Mouse (Mus musculus) liver, adult 2 months (tissue): ENCODE measurements around the gene Stxbp6. TPM values are rescaled to one million over a fixed set of nuclear protein-coding genes. Genes with fewer than 3 reads are reported as not detected.

ENCODE experiments used
- DNase-seq: peaks from one replicate; pipeline ENCODE4 v3.0.0-alpha.2; 2011; ENCODE audit warnings: low read depth, low spot score; ENCODE audit errors: extremely low read depth
- H3K27ac ChIP-seq: fragments of 200-500 bp; replicated peaks from 2 replicates; pipeline ENCODE4 v1.5.1; 2012; ENCODE audit warnings: low read depth, mild to moderate bottlenecking, control low read depth, inconsistent platforms, low read length; ENCODE audit not compliant: insufficient read depth
- H3K27me3 ChIP-seq: fragments of 200-500 bp; 2 replicates; pipeline ENCODE4 v1.6.1; 2012; ENCODE audit warnings: mild to moderate bottlenecking, moderate library complexity, low read length, inconsistent platforms; ENCODE audit not compliant: control insufficient read depth, insufficient read depth
- H3K36me3 ChIP-seq: fragments of 200-500 bp; 2 replicates; pipeline ENCODE4 v1.6.1; 2012; ENCODE audit warnings: low read length, inconsistent platforms; ENCODE audit not compliant: control insufficient read depth, insufficient read depth
- H3K4me1 ChIP-seq: fragments of 200-500 bp; 2 replicates; pipeline ENCODE4 v1.6.1; 2011; ENCODE audit warnings: low read length; ENCODE audit not compliant: control insufficient read depth, insufficient read depth
- H3K4me3 ChIP-seq: fragments of 200-500 bp; 2 replicates; pipeline ENCODE4 v1.5.1; 2011; ENCODE audit warnings: low read depth, mild to moderate bottlenecking, control low read depth, low read length, moderate library complexity; ENCODE audit not compliant: insufficient read depth
- H3K79me2 ChIP-seq: fragments of 200-500 bp; 2 replicates; pipeline ENCODE4 v1.6.1; 2012; ENCODE audit warnings: inconsistent platforms, mild to moderate bottlenecking, low read length, moderate library complexity; ENCODE audit not compliant: control insufficient read depth, insufficient read depth
- H3K9ac ChIP-seq: fragments of 200-500 bp; 2 replicates; pipeline ENCODE4 v1.6.1; 2012; ENCODE audit warnings: low read depth, mild to moderate bottlenecking, control low read depth, inconsistent platforms, low read length
- CTCF ChIP-seq: fragments of 200-500 bp; IDR thresholded peaks from 2 replicates; pipeline ENCODE4 v1.5.1; 2011; ENCODE audit warnings: low read depth, low read length, control low read depth
- POLR2A ChIP-seq: fragments of 200-500 bp; IDR thresholded peaks from 2 replicates; pipeline ENCODE4 v1.6.1; 2011; ENCODE audit warnings: low read length, control low read depth; ENCODE audit not compliant: insufficient read depth; ENCODE audit errors: extremely low read depth
- WGBS: fragments of 180-500 bp; shearing (Covaris S2); methylation state at CpG from one replicate; pipeline ENCODE4 v1.1.7; 2018; 5-methylcytosine and 5-hydroxymethylcytosine counted together
- polyA plus RNA-seq: library from polyadenylated mRNA; depleted of rRNA; stranded (reverse); fragments of >200 nt; gene quantifications from 2 replicates; pipeline ENCODE4 v1.2.3, GENCODE M21; 2012
- total RNA-seq: library from RNA; depleted of rRNA; stranded (reverse); fragments of >200 nt; gene quantifications from 2 replicates; pipeline ENCODE4 v1.2.3, GENCODE M21; 2014

The Stxbp6 gene
- total and polyA plus RNA-seq, 2 experiments = 4.6 to 8.5 TPM

DNA sequence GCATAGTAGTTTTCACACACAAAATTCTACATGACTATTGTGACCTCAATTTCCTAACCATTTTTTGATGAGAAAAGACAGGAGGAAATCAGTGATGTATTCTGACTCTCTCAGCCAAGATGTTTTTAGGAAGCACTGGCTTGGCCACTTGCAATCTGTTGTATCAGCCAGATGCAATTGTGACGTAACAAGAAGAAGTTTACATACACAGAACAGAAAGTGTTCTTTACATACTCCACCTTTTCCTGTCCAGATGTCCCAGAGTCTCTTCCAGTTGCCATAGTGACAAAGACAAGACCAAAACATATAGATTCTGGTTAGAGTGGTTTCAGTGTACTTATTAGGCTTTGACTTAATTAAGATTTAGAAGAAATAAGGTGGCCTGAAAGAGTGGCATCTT lies 7.1 kb upstream of the Stxbp6 start:
- H3K4me1 ChIP-seq = no peaks in the 10 kb centered on the region
- no peaks in the 10 kb centered on the region for H3K27me3 ChIP-seq
- no peak overlapping the region for H3K27ac ChIP-seq
- no peaks in the 10 kb centered on the region for H3K36me3 ChIP-seq
- no peak overlapping the region for H3K9ac ChIP-seq
- no peak overlapping the region for H3K4me3 ChIP-seq
- no peak for TF ChIP-seq POLR2A
- no peak for TF ChIP-seq CTCF
- no peaks in the 10 kb centered on the region for H3K79me2 ChIP-seq
- whole genome bisulfite sequencing = 67% methylated on average over 1 of the region's 1 CpGs
- no peak for DNase-seq

DNA sequence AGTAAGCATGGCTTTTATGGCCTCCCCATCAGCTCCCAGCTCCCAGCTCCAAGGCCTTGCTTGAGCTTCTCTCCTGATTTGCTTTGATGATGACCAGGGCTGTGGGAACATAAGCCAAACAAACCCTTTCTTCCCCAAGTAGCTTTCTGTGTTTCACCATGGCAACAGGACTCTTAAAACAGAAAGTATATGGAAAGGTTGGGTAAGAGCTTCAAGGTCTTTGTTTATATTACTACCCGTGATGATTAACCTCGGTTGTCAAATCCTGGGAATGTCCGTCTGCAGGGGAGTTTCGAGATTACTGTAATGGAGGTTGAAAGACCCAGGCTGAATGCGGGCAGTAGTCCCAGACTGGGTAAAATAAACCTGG lies 6.2 kb upstream of the Stxbp6 start:
- 43% methylated on average over 5 of the region's 5 CpGs for WGBS

DNA sequence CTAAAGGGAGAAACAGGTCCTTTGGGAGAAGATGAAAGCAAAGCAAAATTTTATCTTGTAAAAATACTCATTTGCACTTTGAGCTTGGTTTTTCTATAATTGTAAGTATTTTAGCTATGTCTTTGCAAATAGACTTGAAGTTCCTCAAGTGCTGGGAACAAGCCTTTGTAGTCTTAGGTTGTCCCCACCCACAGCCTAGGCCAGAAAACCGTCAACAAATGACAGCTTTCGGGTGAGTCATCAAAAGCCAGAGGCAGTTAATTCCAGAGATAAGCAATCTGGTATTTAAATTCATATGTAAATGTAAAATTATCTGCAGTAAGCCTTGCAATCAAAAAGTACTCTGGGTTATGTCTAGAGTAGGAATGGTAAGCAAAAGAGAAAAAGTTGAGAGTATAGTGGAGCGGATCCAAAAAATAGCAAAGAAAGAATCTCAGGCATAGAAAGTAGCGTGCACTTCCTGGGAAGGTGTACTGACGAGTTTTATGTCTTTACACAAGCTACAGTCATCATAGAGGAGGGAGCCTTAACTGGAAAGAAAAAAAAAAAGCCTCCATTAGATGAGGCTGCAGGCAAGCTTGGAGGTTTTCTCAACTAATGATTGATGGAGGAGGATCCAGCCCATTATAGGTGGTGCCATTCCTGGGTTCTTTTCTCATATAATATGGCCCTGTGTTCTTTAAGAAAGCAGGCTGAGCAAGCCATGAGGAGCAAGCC lies 5.7 kb upstream of the Stxbp6 start:
- Histone ChIP-seq H3K27me3 (no peaks in the 10 kb centered on the region), H3K79me2 (no peaks in the 10 kb centered on the region), H3K27ac (no peak overlapping the region), H3K4me1 (0 out of 2 replicates have a peak, but pooled peaks cover 1% of the 10 kb centered on the region), H3K36me3 (no peaks in the 10 kb centered on the region), H3K9ac (no peak overlapping the region), H3K4me3 (no peak overlapping the region)
- no peak for DNase-seq
- WGBS = 84% methylated on average over 5 of the region's 5 CpGs
- no peak for TF ChIP-seq POLR2A
- TF ChIP-seq CTCF = no peak

More for the DNA sequence above, 6.2 kb upstream of the Stxbp6 start:
- Histone ChIP-seq H3K79me2 (no peaks in the 10 kb centered on the region), H3K27ac (no peak overlapping the region), H3K27me3 (no peaks in the 10 kb centered on the region), H3K4me3 (no peak overlapping the region), H3K9ac (no peak overlapping the region), H3K4me1 (no peaks in the 10 kb centered on the region), H3K36me3 (no peaks in the 10 kb centered on the region)
- DNase-seq = no peak
- no peak for TF ChIP-seq CTCF
- no peak for TF ChIP-seq POLR2A

DNA sequence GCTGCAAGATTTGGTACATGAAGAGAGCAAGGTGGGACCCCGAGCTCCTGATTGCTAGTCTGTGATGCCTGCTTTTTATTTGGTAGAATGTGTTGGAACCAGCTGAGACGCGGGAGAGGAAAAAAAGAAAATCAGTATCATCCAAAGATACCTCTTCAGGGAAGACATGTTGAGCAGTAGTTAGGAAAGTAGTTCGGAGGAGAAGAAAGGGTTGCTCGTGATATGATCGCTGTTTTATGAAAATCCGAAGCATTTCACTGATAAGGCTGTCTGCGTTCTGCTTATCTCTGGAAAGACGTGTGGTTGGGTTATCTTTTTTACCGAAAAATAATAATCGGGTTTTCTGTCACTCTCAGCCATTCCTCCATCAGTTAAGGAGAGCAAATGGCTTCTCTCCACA lies 1.1 kb upstream of the Stxbp6 start:
- 0 out of 2 replicates have a peak, but pooled peaks cover 1% of the 10 kb centered on the region for H3K4me1 ChIP-seq
- 0 out of 2 replicates have a peak, but pooled peaks cover 3% of the 10 kb centered on the region for H3K79me2 ChIP-seq
- H3K27ac ChIP-seq = no peak overlapping the region
- no peaks in the 10 kb centered on the region for H3K27me3 ChIP-seq
- H3K4me3 ChIP-seq = peak overlapping the region; percentile 26; the same call in 1 of the 2 replicates
- no peak for DNase-seq
- H3K36me3 ChIP-seq = no peaks in the 10 kb centered on the region
- H3K9ac ChIP-seq = no peak overlapping the region
- TF ChIP-seq CTCF = no peak
- TF ChIP-seq POLR2A = no peak
- 61% methylated on average over 11 of the region's 11 CpGs for WGBS

DNA sequence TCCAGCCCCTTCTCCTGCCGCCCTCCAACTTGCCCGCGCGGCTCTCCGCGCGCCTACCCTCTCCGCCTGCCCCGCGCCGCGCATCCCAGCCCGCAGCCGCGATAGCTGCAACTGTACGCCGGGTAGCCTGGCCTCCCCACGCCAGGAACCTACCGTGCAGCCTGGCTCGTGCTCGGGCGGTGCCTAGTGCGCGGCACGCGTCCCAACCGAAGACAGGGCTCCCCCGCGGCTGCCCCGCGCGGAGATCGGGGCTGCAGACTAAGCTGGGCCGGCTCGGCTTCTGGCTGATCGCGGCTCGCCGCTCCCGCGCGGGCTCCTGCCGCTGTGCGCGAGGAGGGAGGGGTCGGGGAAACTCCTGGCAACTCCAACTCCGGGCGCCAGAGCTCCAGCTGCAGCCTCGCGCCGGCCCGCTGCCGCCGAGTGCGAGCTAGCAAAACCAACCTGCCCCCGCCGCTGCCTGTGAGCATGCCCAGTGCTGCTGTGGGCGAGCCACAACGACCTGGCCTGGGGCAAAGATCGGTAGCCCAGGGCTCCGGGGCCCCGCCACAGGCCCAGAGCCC lies 387 bp downstream of the Stxbp6 start:
- Histone ChIP-seq H3K27ac (peak overlapping the region; percentile 94), H3K4me3 (peak overlapping the region; percentile 89), H3K4me1 (peaks cover 6% of the 10 kb centered on the region; the same call in 1 of the 2 replicates), H3K27me3 (no peaks in the 10 kb centered on the region), H3K79me2 (peaks cover 5% of the 10 kb centered on the region; the same call in 1 of the 2 replicates), H3K9ac (peak overlapping the region; percentile 90), H3K36me3 (no peaks in the 10 kb centered on the region)
- WGBS = 1% methylated on average over 57 of the region's 62 CpGs
- peak; percentile 80 for DNase-seq
- TF ChIP-seq CTCF = no peak
- peak; percentile 71 for TF ChIP-seq POLR2A
